ENCODE assay signal across 26 mouse cellular contexts in genomic region chr8:46433656-46434055, GRCm38 (mm10).
"Had no signal": no experiment of that assay in that cellular context is flagged by ENCODE, and none has a peak within 500 bp of the region (broad histone marks: within the 10 kb centered on the region; RNA-seq: fewer than 3 reads in every experiment).

No protein-coding gene starts in this region.

- DNase-seq: gastrocnemius, adult 2 months; gastrocnemius, postnatal 10 days; gastrocnemius, postnatal 25 days; heart, adult 18-20 months; heart, postnatal 10 days; heart, postnatal 4 days; kidney, adult 11 months; kidney, adult 2 months; kidney, adult 9 months; kidney, postnatal 14 days; kidney, postnatal 36 days; layer of hippocampus, adult 9-11 months; layer of hippocampus, postnatal 36 days; left cerebral cortex, postnatal 4 days had no signal

- H3K36me3 ChIP-seq: heart, embryonic 10.5 days; heart, embryonic 12.5 days; hindbrain, embryonic 10.5 days; hindbrain, embryonic 12.5 days; hindbrain, embryonic 15.5 days; kidney, embryonic 15.5 days; limb, embryonic 13.5 days; limb, embryonic 15.5 days; liver, embryonic 12.5 days had no signal

- H3K4me1 ChIP-seq: heart, embryonic 10.5 days; heart, embryonic 12.5 days; hindbrain, embryonic 10.5 days; hindbrain, embryonic 12.5 days; hindbrain, embryonic 15.5 days; limb, embryonic 13.5 days; limb, embryonic 15.5 days; liver, embryonic 12.5 days had no signal

- H3K9ac ChIP-seq: heart, embryonic 12.5 days; hindbrain, embryonic 12.5 days; hindbrain, embryonic 15.5 days; kidney, embryonic 15.5 days; limb, embryonic 13.5 days; limb, embryonic 15.5 days; liver, embryonic 12.5 days; liver, embryonic 14.5 days had no signal

- H3K27ac ChIP-seq: gastrocnemius, adult 2 months; heart, embryonic 10.5 days; hindbrain, embryonic 10.5 days; hindbrain, embryonic 12.5 days; hindbrain, embryonic 15.5 days; hindbrain, postnatal 0 days; kidney, embryonic 15.5 days; kidney, postnatal 0 days; limb, embryonic 13.5 days; limb, embryonic 15.5 days; liver, embryonic 12.5 days; liver, embryonic 14.5 days had no signal

- H3K4me3 ChIP-seq: gastrocnemius, adult 2 months; heart, embryonic 10.5 days; heart, embryonic 12.5 days; hindbrain, embryonic 10.5 days; hindbrain, embryonic 12.5 days; hindbrain, embryonic 15.5 days; kidney, embryonic 15.5 days; limb, embryonic 13.5 days; limb, embryonic 15.5 days; liver, embryonic 12.5 days had no signal

- H3K27me3 ChIP-seq: heart, embryonic 12.5 days; hindbrain, embryonic 12.5 days; hindbrain, embryonic 15.5 days; kidney, embryonic 15.5 days; limb, embryonic 13.5 days; limb, embryonic 15.5 days; liver, embryonic 12.5 days had no signal
